Mouse (Mus musculus) bone marrow, adult 2 months (tissue): ENCODE measurements around the gene Parvb.

Source experiments
- CTCF ChIP-seq: fragments of 200-500 bp; IDR thresholded peaks from 2 replicates; pipeline ENCODE4 v1.5.1; 2011; ENCODE audit warnings: low read length, control low read depth; ENCODE audit not compliant: control insufficient read depth, insufficient read depth
- POLR2A ChIP-seq: fragments of 200-500 bp; IDR thresholded peaks from 2 replicates; pipeline ENCODE4 v1.6.1; 2011; ENCODE audit warnings: low read depth, mild to moderate bottlenecking, control low read depth, low read length, borderline replicate concordance; ENCODE audit not compliant: control insufficient read depth

GRCm38 (mm10) chr15:84337599-84337998 lies 105.8 kb downstream of the Parvb start:
- no peak for TF ChIP-seq CTCF
- TF ChIP-seq POLR2A, result no peak
